Mouse (Mus musculus): ENCODE data around the gene Gm20388.

DNA sequence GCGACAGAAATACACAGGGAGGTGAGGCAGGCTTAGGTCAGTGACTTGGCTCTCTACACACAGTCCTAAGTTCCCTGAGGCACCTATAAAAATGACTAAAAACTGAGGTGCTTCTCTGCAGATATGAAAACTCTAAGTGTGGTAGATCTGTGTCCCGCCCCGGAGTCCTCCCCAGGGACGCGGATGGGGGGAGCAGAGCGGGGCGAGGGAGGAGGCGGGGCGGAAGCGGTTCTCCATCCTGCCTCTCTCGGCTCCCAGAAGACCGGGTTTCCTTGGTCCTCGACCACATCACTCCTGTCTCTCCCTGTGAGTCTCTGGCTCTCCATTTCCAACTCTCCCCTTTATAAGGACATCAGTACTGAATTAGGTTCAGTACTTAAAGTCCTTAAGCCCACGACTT is 2433.1 kb downstream of the Gm20388 start:
- no peak for TF ChIP-seq CTCF (IDR thresholded peaks at IDR 0.05; ENCODE audit: control insufficient read depth, insufficient read depth, low read length)
- TF ChIP-seq POLR2A (IDR thresholded peaks at IDR 0.05; ENCODE audit: borderline replicate concordance, control insufficient read depth, low read depth, low read length), result no peak

All from bone marrow, adult 2 months (tissue).